Mouse (Mus musculus) G1E (cell line): ENCODE measurements at regions not wholly inside any gene's neighbourhood (a gene's known extent, or its start where the extent isn't known, plus 50 kb on each side); places are given as distances from the start of the nearest gene placed in this dataset.

Source experiments
- CTCF ChIP-seq: IDR thresholded peaks from 2 replicates; pipeline ENCODE4 v1.5.1; 2012; ENCODE audit warnings: low read depth, low read length, inconsistent platforms, mixed read lengths
- GATA1 ChIP-seq: IDR thresholded peaks from 2 replicates; pipeline ENCODE4 v1.6.1; 2012; ENCODE audit warnings: borderline replicate concordance, low read length, inconsistent platforms, mixed read lengths
- GATA2 ChIP-seq: IDR thresholded peaks from 2 replicates; pipeline ENCODE4 v1.6.1; 2012; ENCODE audit warnings: low read depth, low read length, inconsistent platforms, borderline replicate concordance
- POLR2AphosphoS5 ChIP-seq: IDR thresholded peaks from 2 replicates; pipeline ENCODE4 v1.6.1; 2012; ENCODE audit warnings: low read depth, low read length, inconsistent platforms; ENCODE audit not compliant: insufficient replicate concordance
- TAL1 ChIP-seq: conservative IDR thresholded peaks from 2 replicates; pipeline ENCODE4 v1.6.1; 2012; ENCODE audit warnings: low read depth, low read length, inconsistent platforms, mixed read lengths

- TF ChIP-seq CTCF (no peak), TAL1 (no peak), GATA1 (no peak), POLR2AphosphoS5 (no peak), GATA2 (no peak)
These were observed 129.5 kb upstream of the Tmem72 start for GRCm38 (mm10) chr6:116845990-116846862.
